Mouse (Mus musculus): ENCODE measurements around the gene Il15.

Il15 gene

GRCm38 (mm10) chr8:82402686-82403330, at the start of gene Il15:
Il15 (minus strand) TSS chr8:82403222.
- DNase-seq (ENCODE audit: extremely low read depth, low read depth): no peak

GRCm38 (mm10) chr8:82444897-82445296, 41.9 kb upstream of the Il15 start:
- no peak for DNase-seq (ENCODE audit: extremely low read depth, low read depth)

- no peak for DNase-seq (ENCODE audit: extremely low read depth, low read depth)
These were observed 13.7 kb upstream of the Il15 start for GRCm38 (mm10) chr8:82416587-82417340.

- DNase-seq (ENCODE audit: extremely low read depth, low read depth): no peak
These were observed 12.5 kb upstream of the Il15 start for GRCm38 (mm10) chr8:82415485-82415884.

- DNase-seq (ENCODE audit: extremely low read depth, low read depth): no peak
These were observed 7.1 kb upstream of the Il15 start for GRCm38 (mm10) chr8:82410135-82410534.

- DNase-seq (ENCODE audit: extremely low read depth, low read depth): no peak
These were observed 4.0 kb upstream of the Il15 start for GRCm38 (mm10) chr8:82407060-82407459.

- DNase-seq (ENCODE audit: extremely low read depth, low read depth): no peak
These were observed 1.0 kb upstream of the Il15 start for GRCm38 (mm10) chr8:82404068-82404467.

GRCm38 (mm10) chr8:82402261-82402685, 749 bp downstream of the Il15 start:
- DNase-seq (ENCODE audit: extremely low read depth, low read depth): no peak

GRCm38 (mm10) chr8:82401490-82401889, 1.5 kb downstream of the Il15 start:
- DNase-seq (ENCODE audit: extremely low read depth, low read depth): no peak

GRCm38 (mm10) chr8:82401059-82401458, 2.0 kb downstream of the Il15 start:
- no peak for DNase-seq (ENCODE audit: extremely low read depth, low read depth)

GRCm38 (mm10) chr8:82400376-82400775, 2.6 kb downstream of the Il15 start:
- DNase-seq (ENCODE audit: extremely low read depth, low read depth): no peak

GRCm38 (mm10) chr8:82398546-82398945, 4.5 kb downstream of the Il15 start:
- DNase-seq (ENCODE audit: extremely low read depth, low read depth): no peak

GRCm38 (mm10) chr8:82391258-82391657, 11.8 kb downstream of the Il15 start:
- no peak for DNase-seq (ENCODE audit: extremely low read depth, low read depth)

GRCm38 (mm10) chr8:82388356-82388902, 14.6 kb downstream of the Il15 start:
- no peak for DNase-seq (ENCODE audit: extremely low read depth, low read depth)

GRCm38 (mm10) chr8:82387614-82388013, 15.4 kb downstream of the Il15 start:
- DNase-seq (ENCODE audit: extremely low read depth, low read depth): peak; percentile 97

GRCm38 (mm10) chr8:82385867-82386266, 17.2 kb downstream of the Il15 start:
- DNase-seq (ENCODE audit: extremely low read depth, low read depth): peak; percentile 66

GRCm38 (mm10) chr8:82384458-82385234, 18.4 kb downstream of the Il15 start:
- no peak for DNase-seq (ENCODE audit: extremely low read depth, low read depth)

GRCm38 (mm10) chr8:82383346-82383745, 19.7 kb downstream of the Il15 start:
- no peak for DNase-seq (ENCODE audit: extremely low read depth, low read depth)

- DNase-seq (ENCODE audit: extremely low read depth, low read depth): no peak
These were observed 20.7 kb downstream of the Il15 start for GRCm38 (mm10) chr8:82382316-82382715.

- DNase-seq (ENCODE audit: extremely low read depth, low read depth): peak; percentile 53
These were observed 28.6 kb downstream of the Il15 start for GRCm38 (mm10) chr8:82374470-82374869.

- no peak for DNase-seq (ENCODE audit: extremely low read depth, low read depth)
These were observed 30.2 kb downstream of the Il15 start for GRCm38 (mm10) chr8:82372846-82373245.

- no peak for DNase-seq (ENCODE audit: extremely low read depth, low read depth)
These were observed 32.4 kb downstream of the Il15 start for GRCm38 (mm10) chr8:82370657-82371056.

Measured in MEL-GATA-1-ER (cell line).